Mouse (Mus musculus) adrenal gland, adult 8-10 months (tissue): ENCODE results near the gene Psg19. TPM values are rescaled to one million over a fixed set of nuclear protein-coding genes. Genes with fewer than 3 reads are reported as not detected.

ENCODE experiments used
- DNase-seq: peaks from one replicate; pipeline ENCODE4 v3.0.0; 2022
- total RNA-seq, 4 experiments: library from RNA; stranded (reverse); gene quantifications; 2 replicates each; pipeline ENCODE4 v1.2.4; 2022

The Psg19 gene
- total RNA-seq, 4 experiments from 2014 or later: not detected

DNA sequence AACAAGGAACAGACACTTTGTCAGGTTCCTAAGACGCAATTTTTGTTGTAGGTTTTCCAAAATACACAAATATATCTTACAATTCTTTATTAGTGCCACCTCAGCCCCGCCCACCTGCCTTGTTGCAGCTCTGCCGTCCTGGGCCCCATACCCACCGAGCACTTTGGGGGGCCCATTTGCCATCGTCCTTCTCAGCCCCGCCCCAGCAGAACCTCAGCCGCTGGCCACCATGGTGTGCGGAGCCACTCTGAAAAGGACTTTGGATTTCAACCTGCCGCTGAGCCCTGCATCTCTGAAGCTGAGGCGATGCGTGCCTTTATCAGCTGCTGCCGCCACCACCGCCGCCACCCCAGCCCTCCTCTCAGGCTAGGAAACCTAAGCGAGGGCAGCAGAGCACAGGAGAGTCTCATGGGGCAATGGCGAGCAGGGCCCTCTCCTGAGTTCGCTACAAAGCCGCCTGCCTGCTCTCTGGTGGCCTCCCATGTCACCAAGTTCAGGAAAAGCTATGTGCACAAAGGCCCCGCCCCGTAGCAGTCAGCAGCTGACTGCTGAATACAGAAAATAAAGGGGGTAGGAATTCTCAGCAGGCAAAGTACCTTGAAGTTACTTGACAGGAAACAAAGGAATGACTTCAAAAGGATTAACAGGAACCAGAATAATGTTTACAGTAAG is 52.0 kb downstream of the Psg19 start:
- DNase-seq: no peak

Other genes with a start within 250 kb of the Psg19 start
- not detected for gene Psg27, start 231.2 kb downstream of the Psg19 start, total RNA-seq
- not detected for gene Psg23, start 182.0 kb downstream of the Psg19 start, total RNA-seq
- not detected for gene Psg21, start 141.8 kb downstream of the Psg19 start, total RNA-seq
- gene Psg20, start 112.3 kb downstream of the Psg19 start, total RNA-seq: not detected
- not detected for gene Psg22, start 80.4 kb downstream of the Psg19 start, total RNA-seq
- not detected for gene Psg17, start 23.1 kb upstream of the Psg19 start, total RNA-seq
- gene Mill2, start 41.4 kb upstream of the Psg19 start, total RNA-seq: 10 to 100 TPM in 3 of 4 experiments, 1 to 10 TPM in 1; 8.5 to 12.4 (median 11.2) TPM
- gene Pglyrp1, start 72.8 kb upstream of the Psg19 start, total RNA-seq: 1 to 10 TPM; 1.3 to 2.8 (median 1.8) TPM
- gene Ccdc61, start 111.9 kb upstream of the Psg19 start, total RNA-seq: 10 to 100 TPM; 12.6 to 18.4 (median 14.0) TPM
- 1 to 10 TPM; 5.6 to 9.2 (median 7.1) TPM for gene Nova2, start 127.4 kb upstream of the Psg19 start, total RNA-seq
- gene Nanos2, start 188.9 kb upstream of the Psg19 start, total RNA-seq: not detected
- gene Mypop, start 192.7 kb upstream of the Psg19 start, total RNA-seq: 10 to 100 TPM; 11.4 to 18.0 (median 15.5) TPM
- gene Irf2bp1, start 205.5 kb upstream of the Psg19 start, total RNA-seq: 10 to 100 TPM; 49.0 to 52.8 (median 50.9) TPM
- under 1 TPM in 1 of 4 experiments, not detected in 3; 0.12 TPM for gene Foxa3, start 225.0 kb upstream of the Psg19 start, total RNA-seq
- gene Sympk, start 225.9 kb upstream of the Psg19 start, total RNA-seq: 100 to 1,000 TPM; 110 to 113 (median 111) TPM